Mouse (Mus musculus): ENCODE data around the gene Rpf1.

- TF ChIP-seq CTCF (IDR thresholded peaks at IDR 0.05; ENCODE audit: borderline replicate concordance, insufficient read depth, low read length) (no peak), POLR2A (IDR thresholded peaks at IDR 0.05; ENCODE audit: low read depth, low read length) (no peak)
Measured at GRCm38 (mm10) chr3:146534986-146535385, 13.8 kb upstream of the Rpf1 start.
